In the genomic region with DNA sequence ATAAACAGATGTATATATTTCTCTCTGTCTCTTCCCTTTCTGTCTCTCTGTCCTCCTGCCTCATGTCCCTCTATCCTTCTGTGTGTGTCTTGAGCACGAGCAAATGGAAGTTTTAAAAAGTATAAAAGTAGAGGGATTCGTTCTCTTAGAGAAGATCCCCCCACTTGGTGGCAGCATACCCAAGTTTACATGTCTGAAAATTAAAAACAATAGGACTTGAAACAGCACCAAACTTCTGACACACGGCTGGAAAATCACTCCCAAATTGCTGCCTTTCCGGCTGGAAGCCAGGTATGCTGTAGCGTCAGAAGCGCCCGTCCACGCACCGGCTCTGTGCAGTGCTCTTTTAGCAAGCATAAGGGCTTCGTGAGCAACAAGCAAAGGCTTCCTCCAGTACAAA, we compare ENCODE assay signal across 11 mouse cellular contexts. TPM values are rescaled to one million over a fixed set of nuclear protein-coding genes. Genes with fewer than 3 reads are reported as not detected.
A peak's percentile ranks its signal among the peaks of the same experiment; 100 is the strongest.
DNase-seq lines count a peak whose midpoint lies in the region; ATAC-seq and TF ChIP-seq lines count a peak whose summit lies in the region.
"Had no signal": no experiment of that assay in that cellular context is flagged by ENCODE, and none has a peak within 500 bp of the region (broad histone marks: within the 10 kb centered on the region; RNA-seq: fewer than 3 reads in every experiment).

No protein-coding gene starts in this region.

- no peak overlapping the region for H3K27ac ChIP-seq in intestine, embryonic 14.5 days (ENCODE audit: low read depth)
- no peak overlapping the region for H3K27ac ChIP-seq in intestine, postnatal 0 days (ENCODE audit: low read depth, low read length)
- H3K27ac ChIP-seq in midbrain, embryonic 14.5 days (replicated peaks; ENCODE audit: low read depth, low read length), result no peak overlapping the region
- H3K27ac ChIP-seq in midbrain, embryonic 10.5 days (replicated peaks), result no peak overlapping the region
- H3K27ac ChIP-seq: hindbrain, embryonic 12.5 days; liver, embryonic 13.5 days had no signal

- H3K27me3 ChIP-seq in intestine, embryonic 14.5 days (replicated peaks; ENCODE audit: control insufficient read depth, insufficient read depth, low read length), result no peaks in the 10 kb centered on the region
- no peaks in the 10 kb centered on the region for H3K27me3 ChIP-seq in intestine, postnatal 0 days (replicated peaks; ENCODE audit: control insufficient read depth, insufficient read depth, low read length)
- H3K27me3 ChIP-seq in midbrain, embryonic 14.5 days (ENCODE audit: control insufficient read depth, insufficient read depth, low read length), result no peaks in the 10 kb centered on the region
- no peaks in the 10 kb centered on the region for H3K27me3 ChIP-seq in midbrain, embryonic 10.5 days (ENCODE audit: low read depth, poor library complexity, severe bottlenecking)
- H3K27me3 ChIP-seq: hindbrain, embryonic 12.5 days; liver, embryonic 13.5 days had no signal

- H3K4me2 ChIP-seq in intestine, embryonic 14.5 days (ENCODE audit: low read length), result no peak overlapping the region
- H3K4me2 ChIP-seq in intestine, postnatal 0 days (replicated peaks; ENCODE audit: low read depth), result no peak overlapping the region
- no peak overlapping the region for H3K4me2 ChIP-seq in midbrain, embryonic 14.5 days (ENCODE audit: low read length)
- H3K4me2 ChIP-seq: hindbrain, embryonic 12.5 days; liver, embryonic 13.5 days had no signal

- H3K9me3 ChIP-seq in intestine, embryonic 14.5 days (ENCODE audit: control insufficient read depth, low read length), result no peaks in the 10 kb centered on the region
- H3K9me3 ChIP-seq in intestine, postnatal 0 days (ENCODE audit: control insufficient read depth), result no peaks in the 10 kb centered on the region
- no peaks in the 10 kb centered on the region for H3K9me3 ChIP-seq in midbrain, embryonic 14.5 days (ENCODE audit: control insufficient read depth, low read length)
- no peaks in the 10 kb centered on the region for H3K9me3 ChIP-seq in midbrain, embryonic 10.5 days (replicated peaks)
- H3K9me3 ChIP-seq: hindbrain, embryonic 12.5 days; liver, embryonic 13.5 days had no signal

- no peak overlapping the region for H3K9ac ChIP-seq in intestine, embryonic 14.5 days (ENCODE audit: low read length)
- no peak overlapping the region for H3K9ac ChIP-seq in intestine, postnatal 0 days (ENCODE audit: low read depth, low read length)
- H3K9ac ChIP-seq in midbrain, embryonic 14.5 days (replicated peaks; ENCODE audit: low read length), result no peak overlapping the region
- H3K9ac ChIP-seq: hindbrain, embryonic 12.5 days; liver, embryonic 13.5 days had no signal

- 72% methylated on average over 10 of the region's 10 CpGs for WGBS in intestine, embryonic 14.5 days
- 64% methylated on average over 10 of the region's 10 CpGs for WGBS in intestine, postnatal 0 days
- WGBS in midbrain, embryonic 14.5 days, result 81% methylated on average over 10 of the region's 10 CpGs
- WGBS in midbrain, embryonic 10.5 days, result 86% methylated on average over 10 of the region's 10 CpGs

- peak; percentile 47 for DNase-seq in intestine, embryonic 14.5 days (ENCODE audit: low spot score)
- peak; percentile 62 for DNase-seq in midbrain, embryonic 14.5 days
- DNase-seq in midbrain, embryonic 10.5 days (ENCODE audit: low spot score), result no peak
- DNase-seq in layer of hippocampus, postnatal 14 days (ENCODE audit: low spot score in 2 of 2), result peak; percentile 12 to 31
- peak; percentile 36 for DNase-seq in right cerebral cortex, postnatal 25 days
- no peak for DNase-seq in urinary bladder, adult 18-20 months (ENCODE audit: low spot score in 2 of 2)
- DNase-seq: gastrocnemius, postnatal 25 days; liver, embryonic 13.5 days had no signal

- H3K4me1 ChIP-seq in intestine, embryonic 14.5 days (replicated peaks; ENCODE audit: control insufficient read depth, insufficient read depth, low read length), result no peaks in the 10 kb centered on the region
- H3K4me1 ChIP-seq in intestine, postnatal 0 days (replicated peaks; ENCODE audit: control insufficient read depth, insufficient read depth, low read length), result no peaks in the 10 kb centered on the region
- H3K4me1 ChIP-seq in midbrain, embryonic 14.5 days (ENCODE audit: control insufficient read depth, insufficient read depth, low read length), result no peaks in the 10 kb centered on the region
- H3K4me1 ChIP-seq in midbrain, embryonic 10.5 days, result no peaks in the 10 kb centered on the region
- H3K4me1 ChIP-seq: hindbrain, embryonic 12.5 days; liver, embryonic 13.5 days had no signal

- TF ChIP-seq CTCF in intestine, postnatal 0 days (IDR thresholded peaks at IDR 0.05; ENCODE audit: low read depth), result no peak; the same call in 1 of the 2 replicates

- ATAC-seq in intestine, embryonic 14.5 days (replicated peaks; ENCODE audit: low FRiP score, low TSS enrichment, low read depth), result no peak
- no peak for ATAC-seq in intestine, postnatal 0 days
- ATAC-seq in midbrain, embryonic 14.5 days (ENCODE audit: low FRiP score, low TSS enrichment), result no peak

- H3K4me3 ChIP-seq in intestine, embryonic 14.5 days (ENCODE audit: low read depth, low read length), result no peak overlapping the region
- H3K4me3 ChIP-seq in intestine, postnatal 0 days (ENCODE audit: low read depth, low read length), result no peak overlapping the region
- no peak overlapping the region for H3K4me3 ChIP-seq in midbrain, embryonic 14.5 days (replicated peaks; ENCODE audit: low read depth, low read length)
- H3K4me3 ChIP-seq in midbrain, embryonic 10.5 days, result no peak overlapping the region
- H3K4me3 ChIP-seq: hindbrain, embryonic 12.5 days; liver, embryonic 13.5 days had no signal

- H3K36me3 ChIP-seq in intestine, embryonic 14.5 days (ENCODE audit: control insufficient read depth, insufficient read depth, low read length), result no peaks in the 10 kb centered on the region
- H3K36me3 ChIP-seq in intestine, postnatal 0 days (ENCODE audit: control insufficient read depth, insufficient read depth), result no peaks in the 10 kb centered on the region
- no peaks in the 10 kb centered on the region for H3K36me3 ChIP-seq in midbrain, embryonic 14.5 days (ENCODE audit: control insufficient read depth, insufficient read depth, low read length)
- no peaks in the 10 kb centered on the region for H3K36me3 ChIP-seq in midbrain, embryonic 10.5 days
- H3K36me3 ChIP-seq: hindbrain, embryonic 12.5 days; liver, embryonic 13.5 days had no signal

RNA-seq across cellular contexts. Expression of gene 4921539E11Rik, which starts 8.7 kb away (rescaled TPM):
- polyA plus RNA-seq in intestine, embryonic 14.5 days (2014; fragmentation: Nextera tagmentation; extraction: Ambion mirVana), result not detected in 2 replicates
- polyA plus RNA-seq in intestine, postnatal 0 days (2015; fragmentation: Nextera tagmentation; extraction: Ambion mirVana), result not detected in 2 replicates
- not detected in 2 replicates for polyA plus RNA-seq in midbrain, embryonic 14.5 days (2014; fragmentation: Nextera tagmentation; extraction: Ambion mirVana)
- not detected in 2 replicates for polyA plus RNA-seq in midbrain, embryonic 10.5 days (2016; fragmentation: Nextera tagmentation; extraction: Ambion mirVana)
- total RNA-seq in layer of hippocampus, postnatal 14 days (2021), result not detected
- total RNA-seq: gastrocnemius, postnatal 25 days had no signal
- polyA plus RNA-seq: cortical plate, adult 2 months; hindbrain, embryonic 12.5 days; liver, embryonic 13.5 days had no signal

RNA-seq across cellular contexts. Expression of gene Oma1, which starts 14.3 kb away (rescaled TPM):
- polyA plus RNA-seq in intestine, embryonic 14.5 days (2014; fragmentation: Nextera tagmentation; extraction: Ambion mirVana), result 18.6 and 22.7 TPM in 2 replicates
- 12.3 and 12.7 TPM in 2 replicates for polyA plus RNA-seq in intestine, postnatal 0 days (2015; fragmentation: Nextera tagmentation; extraction: Ambion mirVana)
- polyA plus RNA-seq in midbrain, embryonic 14.5 days (2014; fragmentation: Nextera tagmentation; extraction: Ambion mirVana), result 8.6 and 9.0 TPM in 2 replicates
- 15.9 and 16.8 TPM in 2 replicates for polyA plus RNA-seq in midbrain, embryonic 10.5 days (2016; fragmentation: Nextera tagmentation; extraction: Ambion mirVana)
- total RNA-seq in layer of hippocampus, postnatal 14 days (2021), result 1 to 10 TPM; 8.8 to 9.0 TPM

Comparison
In these comparisons a context has a peak if more than half of its experiments do, and no peak if none do; other contexts are left out.
1. DNase-seq: peak in intestine, embryonic 14.5 days (single experiment), midbrain, embryonic 14.5 days (single experiment), layer of hippocampus, postnatal 14 days (2 of 2) and right cerebral cortex, postnatal 25 days (single experiment); none in midbrain, embryonic 10.5 days (single experiment) and urinary bladder, adult 18-20 months (0 of 2).